Mouse (Mus musculus) embryonic fibroblast, embryonic 13.5 days (primary cell): ENCODE measurements at regions not wholly inside any gene's neighbourhood (a gene's known extent, or its start where the extent isn't known, plus 50 kb on each side); places are given as distances from the start of the nearest gene placed in this dataset.

Experiments used
- CTCF ChIP-seq: IDR thresholded peaks from 2 replicates; pipeline ENCODE4 v1.5.1; 2011; ENCODE audit warnings: mild to moderate bottlenecking, control low read depth, low read length, moderate library complexity, borderline replicate concordance; ENCODE audit not compliant: insufficient read depth
- POLR2A ChIP-seq: IDR thresholded peaks from 2 replicates; pipeline ENCODE4 v1.6.1; 2011; ENCODE audit warnings: low read depth, mild to moderate bottlenecking, control low read depth, low read length, moderate library complexity

- TF ChIP-seq POLR2A (no peak), CTCF (no peak)
Measured at GRCm38 (mm10) chr9:34426589-34426988, 59.1 kb upstream of the Kirrel3 start.
